Mouse (Mus musculus) ES-E14 (cell line): ENCODE data around the gene Il1rapl1. TPM values are rescaled to one million over a fixed set of nuclear protein-coding genes. Genes with fewer than 3 reads are reported as not detected.

Source experiments
- DNase-seq: peaks from one replicate; pipeline ENCODE4 v3.0.0-alpha.2; 2013; ENCODE audit warnings: low read depth, low spot score
- H3K27ac ChIP-seq: 2 replicates; pipeline ENCODE4 v1.5.1; 2012; ENCODE audit warnings: low read depth, mild to moderate bottlenecking, low read length, moderate library complexity, mixed read lengths; ENCODE audit not compliant: poor library complexity, insufficient read depth, severe bottlenecking
- H3K36me3 ChIP-seq: 2 replicates; pipeline ENCODE4 v1.6.1; 2012; ENCODE audit warnings: mild to moderate bottlenecking, low read length, moderate library complexity, mixed read lengths; ENCODE audit not compliant: control insufficient read depth, poor library complexity, insufficient read depth, severe bottlenecking
- H3K4me1 ChIP-seq, 2 experiments: fragments of 150-350 bp in 1 of 2; sonication (generic) in 1 of 2; 2 replicates each; pipeline ENCODE4 v1.6.1; 2012; ENCODE audit warnings: low read length in 2 of 2, mild to moderate bottlenecking in 1 of 2, mixed read lengths in 1 of 2; ENCODE audit not compliant: control insufficient read depth in 2 of 2, insufficient read depth in 2 of 2, poor library complexity in 1 of 2
- H3K4me3 ChIP-seq, 2 experiments: fragments of 150-350 bp in 1 of 2; sonication (generic) in 1 of 2; 2 replicates each; pipeline ENCODE4 v1.5.1; 2012; ENCODE audit warnings: low read length in 2 of 2, low read depth in 1 of 2, mild to moderate bottlenecking in 1 of 2, mixed read lengths in 1 of 2; ENCODE audit not compliant: insufficient read depth in 1 of 2, poor library complexity in 1 of 2, severe bottlenecking in 1 of 2
- H3K9ac ChIP-seq: 2 replicates; pipeline ENCODE4 v1.6.1; 2012; ENCODE audit warnings: low read depth, mild to moderate bottlenecking, low read length, mixed read lengths; ENCODE audit not compliant: poor library complexity, insufficient read depth, severe bottlenecking
- H3K9me3 ChIP-seq: fragments of 150-350 bp; sonication (generic); 2 replicates; pipeline ENCODE4 v1.6.1; 2012; ENCODE audit warnings: low read depth, mild to moderate bottlenecking, low read length; ENCODE audit not compliant: control insufficient read depth, insufficient read depth
- CHD2 ChIP-seq: IDR thresholded peaks from 2 replicates; pipeline ENCODE4 v1.6.1; 2014; ENCODE audit warnings: mild to moderate bottlenecking, low read depth, low read length, inconsistent platforms
- HCFC1 ChIP-seq: IDR thresholded peaks from 2 replicates; pipeline ENCODE4 v1.6.1; 2012; ENCODE audit warnings: low read length, inconsistent platforms, borderline replicate concordance; ENCODE audit not compliant: insufficient read depth
- MAFK ChIP-seq: IDR thresholded peaks from 2 replicates; pipeline ENCODE4 v1.6.1; 2014; ENCODE audit warnings: mild to moderate bottlenecking, low read depth, low read length, inconsistent platforms; ENCODE audit not compliant: insufficient read depth
- ZC3H11A ChIP-seq: IDR thresholded peaks from 2 replicates; pipeline ENCODE4 v1.6.1; 2012; ENCODE audit warnings: low read depth, mild to moderate bottlenecking, inconsistent platforms, low read length, borderline replicate concordance
- ZNF384 ChIP-seq: IDR thresholded peaks from 2 replicates; pipeline ENCODE4 v1.6.1; 2012; ENCODE audit warnings: low read depth, low read length, inconsistent platforms
- in situ Hi-C, 2 experiments: fragments of 600-800 bp; cut with MboI; formaldehyde crosslinking; loops; one replicate each; pipeline ENCODE4 v1.15.1; 2025; ENCODE audit warnings: low sequenced_read_pairs in 2 of 2, inconsistent platforms in 1 of 2; ENCODE audit not compliant: unreplicated experiment in 2 of 2
- total RNA-seq: library from RNA; depleted of rRNA; stranded (reverse); fragments of 300-350 nt; gene quantifications from 2 replicates; pipeline ENCODE4 v1.2.3, GENCODE M21; 2012

Gene Il1rapl1
- total RNA-seq, 1 experiment: not detected

- no peaks in the 10 kb centered on the region for H3K4me1 ChIP-seq
- H3K9ac ChIP-seq: no peak overlapping the region
- no peak overlapping the region for H3K27ac ChIP-seq
- no peak for DNase-seq
- no peaks in the 10 kb centered on the region for H3K36me3 ChIP-seq
- no peak overlapping the region for H3K4me3 ChIP-seq
- H3K9me3 ChIP-seq: no peaks in the 10 kb centered on the region
- no peak for TF ChIP-seq MAFK
- TF ChIP-seq ZNF384: no peak
- no peak for TF ChIP-seq CHD2
- TF ChIP-seq ZC3H11A: no peak
- in situ Hi-C loops: no loop called here
These were observed 76.5 kb downstream of the Il1rapl1 start for GRCm38 (mm10) chrX:88038984-88039383.

- H3K36me3 ChIP-seq: no peaks in the 10 kb centered on the region
- no peaks in the 10 kb centered on the region for H3K4me1 ChIP-seq
- no peak overlapping the region for H3K27ac ChIP-seq
- in situ Hi-C loops: no loop called here
- TF ChIP-seq HCFC1 (no peak), ZNF384 (no peak), CHD2 (no peak), MAFK (no peak)
- no peak for DNase-seq
- no peaks in the 10 kb centered on the region for H3K9me3 ChIP-seq
- H3K4me3 ChIP-seq: no peak overlapping the region
- H3K9ac ChIP-seq: no peak overlapping the region
These were observed 218.3 kb downstream of the Il1rapl1 start for GRCm38 (mm10) chrX:87897172-87897571.

GRCm38 (mm10) chrX:87891916-87892315 is 223.5 kb downstream of the Il1rapl1 start:
- in situ Hi-C loops: no loop called here
- H3K36me3 ChIP-seq: no peaks in the 10 kb centered on the region
- no peaks in the 10 kb centered on the region for H3K4me1 ChIP-seq
- H3K27ac ChIP-seq: no peak overlapping the region
- TF ChIP-seq ZC3H11A (no peak), MAFK (no peak), HCFC1 (no peak), ZNF384 (no peak), CHD2 (no peak)
- no peak overlapping the region for H3K4me3 ChIP-seq
- DNase-seq: no peak
- H3K9me3 ChIP-seq: no peaks in the 10 kb centered on the region
- H3K9ac ChIP-seq: no peak overlapping the region

DNA sequence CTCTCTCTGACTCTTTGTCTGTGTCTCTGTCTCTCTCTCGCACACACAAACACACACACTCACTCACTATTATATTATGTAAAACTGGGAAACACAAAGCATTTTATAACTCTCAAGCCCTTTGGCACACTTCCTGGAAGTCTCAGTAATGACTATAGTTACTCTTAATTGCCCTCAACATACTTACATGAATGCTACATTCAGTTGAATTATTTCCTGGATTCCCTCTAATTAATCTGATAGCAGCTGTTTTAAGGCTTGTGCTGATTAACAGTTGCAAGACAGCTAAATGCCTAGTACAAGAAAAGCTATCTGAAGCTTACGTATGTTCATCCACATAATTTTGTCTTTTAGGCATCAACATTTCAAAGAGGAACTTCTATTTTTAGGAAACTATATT is 261.3 kb downstream of the Il1rapl1 start:
- H3K4me1 ChIP-seq: no peaks in the 10 kb centered on the region
- H3K9ac ChIP-seq: no peak overlapping the region
- no peak overlapping the region for H3K27ac ChIP-seq
- DNase-seq: no peak
- in situ Hi-C loops: no loop called here
- TF ChIP-seq CHD2: no peak
- no peak for TF ChIP-seq MAFK
- no peak for TF ChIP-seq HCFC1
- no peak for TF ChIP-seq ZC3H11A
- TF ChIP-seq ZNF384: no peak
- H3K36me3 ChIP-seq: no peaks in the 10 kb centered on the region
- no peaks in the 10 kb centered on the region for H3K9me3 ChIP-seq
- H3K4me3 ChIP-seq: no peak overlapping the region

GRCm38 (mm10) chrX:87813884-87814283 is 301.6 kb downstream of the Il1rapl1 start:
- Histone ChIP-seq H3K4me3 (no peak overlapping the region), H3K36me3 (no peaks in the 10 kb centered on the region), H3K27ac (no peak overlapping the region), H3K9me3 (no peaks in the 10 kb centered on the region), H3K4me1 (no peaks in the 10 kb centered on the region), H3K9ac (no peak overlapping the region)
- DNase-seq: no peak
- TF ChIP-seq CHD2 (no peak), ZC3H11A (no peak), HCFC1 (no peak), ZNF384 (no peak), MAFK (no peak)
- in situ Hi-C loops: no loop called here
